In the genomic region with DNA sequence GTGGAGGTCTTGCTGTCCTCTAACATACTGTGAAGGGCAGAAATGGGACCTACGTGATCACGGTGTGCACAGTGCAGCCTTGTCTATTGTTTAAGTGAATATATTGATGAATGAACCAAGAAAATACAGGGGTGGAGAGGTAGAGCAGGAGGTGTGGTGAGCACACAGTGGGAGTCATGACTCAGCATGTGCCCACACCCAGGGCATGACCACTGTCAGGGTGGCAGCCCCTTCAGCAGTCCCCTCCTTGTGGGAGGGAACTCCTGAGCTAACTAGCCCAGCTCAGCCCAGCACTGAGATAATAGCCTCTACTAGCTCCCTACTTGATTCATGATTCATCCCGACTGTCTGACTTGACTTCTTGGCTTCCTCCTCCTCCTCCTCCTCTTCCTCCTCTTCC, we compare ENCODE assay signal across 21 mouse cellular contexts. TPM values are rescaled to one million over a fixed set of nuclear protein-coding genes. Genes with fewer than 3 reads are reported as not detected.
DNase-seq lines count a peak whose midpoint lies in the region; ATAC-seq and TF ChIP-seq lines count a peak whose summit lies in the region.
"Had no signal": no experiment of that assay in that cellular context is flagged by ENCODE, and none has a peak within 500 bp of the region (broad histone marks: within the 10 kb centered on the region; RNA-seq: fewer than 3 reads in every experiment).

No protein-coding gene starts in this region.

- H3K79me2 ChIP-seq in C2C12 (ENCODE audit: control insufficient read depth, insufficient read depth): no peaks in the 10 kb centered on the region

- no peak overlapping the region for H3K4me3 ChIP-seq in lung, adult 2 months (replicated peaks; ENCODE audit: extremely low read depth, low read depth, low read length)
- H3K4me3 ChIP-seq in C2C12 (ENCODE audit: insufficient read depth, poor library complexity, severe bottlenecking): no peak overlapping the region
- no peak overlapping the region for H3K4me3 ChIP-seq in limb, embryonic 11.5 days (ENCODE audit: low read depth, low read length)
- no peak overlapping the region for H3K4me3 ChIP-seq in gastrocnemius, adult 2 months
- H3K4me3 ChIP-seq: embryonic facial prominence, embryonic 10.5 days; hindbrain, embryonic 10.5 days; intestine, embryonic 15.5 days had no signal

- 52% methylated on average over 3 of the region's 3 CpGs for WGBS in lung, adult 2 months
- 86% methylated on average over 3 of the region's 3 CpGs for WGBS in limb, embryonic 11.5 days

- H3K36me3 ChIP-seq in C2C12 (ENCODE audit: control insufficient read depth, insufficient read depth): no peaks in the 10 kb centered on the region
- H3K36me3 ChIP-seq in limb, embryonic 11.5 days (ENCODE audit: control insufficient read depth, insufficient read depth, low read length): no peaks in the 10 kb centered on the region
- H3K36me3 ChIP-seq: embryonic facial prominence, embryonic 10.5 days; hindbrain, embryonic 10.5 days; intestine, embryonic 15.5 days had no signal

- no peaks in the 10 kb centered on the region for H3K9me3 ChIP-seq in limb, embryonic 11.5 days (ENCODE audit: control insufficient read depth, low read length)
- H3K9me3 ChIP-seq: embryonic facial prominence, embryonic 10.5 days; hindbrain, embryonic 10.5 days; intestine, embryonic 15.5 days had no signal

- H3K9ac ChIP-seq in limb, embryonic 11.5 days (ENCODE audit: low read length): no peak overlapping the region; the same call in 1 of the 2 replicates
- H3K9ac ChIP-seq: forebrain, postnatal 0 days; intestine, embryonic 15.5 days; lung, embryonic 14.5 days had no signal

- no peak overlapping the region for H3K27ac ChIP-seq in limb, embryonic 11.5 days (replicated peaks; ENCODE audit: low read depth, low read length)
- no peak overlapping the region for H3K27ac ChIP-seq in gastrocnemius, adult 2 months
- H3K27ac ChIP-seq: embryonic facial prominence, embryonic 10.5 days; hindbrain, embryonic 10.5 days; intestine, embryonic 15.5 days had no signal

- H3K4me1 ChIP-seq in lung, adult 2 months (ENCODE audit: control insufficient read depth, insufficient read depth, low read length): no peaks in the 10 kb centered on the region
- no peaks in the 10 kb centered on the region for H3K4me1 ChIP-seq in limb, embryonic 11.5 days (ENCODE audit: control insufficient read depth, insufficient read depth, low read length)
- H3K4me1 ChIP-seq: embryonic facial prominence, embryonic 10.5 days; hindbrain, embryonic 10.5 days had no signal

- intact Hi-C loops in gastrocnemius, adult 2 months (cut with DNase I): loop anchor here (10.0 kb wide), 2 partner anchors 196 to 396 kb away; no protein-coding TSS in a partner anchor

- H3K27me3 ChIP-seq in C2C12 (ENCODE audit: control insufficient read depth, insufficient read depth, insufficient read length): no peaks in the 10 kb centered on the region
- H3K27me3 ChIP-seq in limb, embryonic 11.5 days (ENCODE audit: control insufficient read depth, insufficient read depth, low read length): no peaks in the 10 kb centered on the region
- H3K27me3 ChIP-seq: intestine, embryonic 15.5 days had no signal

- no peak for ATAC-seq in limb, embryonic 11.5 days (ENCODE audit: insufficient number of reproducible peaks, low FRiP score, low TSS enrichment, low read depth)
- ATAC-seq: forebrain, postnatal 0 days; hindbrain, embryonic 16.5 days; intestine, embryonic 15.5 days had no signal

- TF ChIP-seq CTCF in lung, adult 2 months (IDR thresholded peaks at IDR 0.05; ENCODE audit: insufficient read depth, low read length): no peak
- no peak for TF ChIP-seq CTCF in C2C12 (IDR thresholded peaks at IDR 0.05; ENCODE audit: control insufficient read depth, insufficient read depth, insufficient read length)
- TF ChIP-seq CTCF in gastrocnemius, adult 2 months (IDR thresholded peaks at IDR 0.05): no peak

- DNase-seq in lung, adult 2 months: peak; percentile 1
- DNase-seq in lung, postnatal 10 days: no peak
- DNase-seq in 416B (ENCODE audit: low read depth) (peak; percentile 18), liver (no peak)
- peak; percentile 10 for DNase-seq in limb, embryonic 11.5 days (ENCODE audit: low spot score)
- DNase-seq in gastrocnemius, postnatal 10 days: no peak
- DNase-seq in gastrocnemius, adult 2 months: no peak
- DNase-seq: adrenal gland, postnatal 25 days; cerebellum, adult 9-10 months; forebrain, postnatal 0 days; kidney, adult 8-10 months; kidney, postnatal 14 days; left cerebral cortex, postnatal 4 days; lung, embryonic 14.5 days; thymus, postnatal 14 days had no signal

- H3ac ChIP-seq in C2C12 (ENCODE audit: control insufficient read depth, insufficient read length, low read depth): no peak overlapping the region

- no peaks in the 10 kb centered on the region for H3K79me3 ChIP-seq in C2C12 (ENCODE audit: low read depth)

- H3K4me2 ChIP-seq in limb, embryonic 11.5 days (ENCODE audit: low read depth, severe bottlenecking): no peak overlapping the region
- H3K4me2 ChIP-seq: intestine, embryonic 15.5 days; liver, embryonic 11.5 days; lung, embryonic 14.5 days had no signal

- no peak for TF ChIP-seq POLR2A in lung, adult 2 months (IDR thresholded peaks at IDR 0.05; ENCODE audit: borderline replicate concordance, extremely low read depth, low read depth, low read length)

TF ChIP-seq in C2C12, 6 proteins besides CTCF, POLR2A, EP300 and RAD21:
- TF ChIP-seq MYOD1 (IDR thresholded peaks at IDR 0.05; ENCODE audit: control insufficient read depth, insufficient read length, low read depth) (peak; percentile 9), CEBPB (IDR thresholded peaks at IDR 0.05; ENCODE audit: low read depth) (no peak), USF1 (IDR thresholded peaks at IDR 0.05; ENCODE audit: low read depth) (peak; percentile 7), MAX (IDR thresholded peaks at IDR 0.05) (peak; percentile 32)

RNA-seq across cellular contexts. Expression of a gene that starts 19.3 kb away (rescaled TPM):
- polyA plus RNA-seq in lung, adult 2 months (2012; rRNA removed): 151 and 253 TPM in 2 replicates
- polyA plus RNA-seq in C2C12 (2012; fragmentation: generic; extraction: Trizol): 38.4 TPM
- 2.6 and 3.6 TPM in 2 replicates for polyA plus RNA-seq in limb, embryonic 11.5 days (2014; fragmentation: Nextera tagmentation; extraction: Ambion mirVana)
- 10 to 100 TPM; 21.5 to 26.9 TPM for total RNA-seq in gastrocnemius, postnatal 10 days (2021)
- total RNA-seq in gastrocnemius, adult 2 months (2021): 1 to 10 TPM; 5.5 to 8.3 TPM

Comparison
In these comparisons a context has a peak if more than half of its experiments do, and no peak if none do; other contexts are left out.
1. DNase-seq: peak in lung, adult 2 months (single experiment), 416B (single experiment) and limb, embryonic 11.5 days (single experiment); none in lung, postnatal 10 days (single experiment), gastrocnemius, postnatal 10 days (single experiment), liver (single experiment) and gastrocnemius, adult 2 months (single experiment).